Mouse (Mus musculus): ENCODE measurements at regions not wholly inside any gene's neighbourhood (a gene's known extent, or its start where the extent isn't known, plus 50 kb on each side); places are given as distances from the start of the nearest gene placed in this dataset.

- no peaks in the 10 kb centered on the region for H3K36me3 ChIP-seq (ENCODE audit: control insufficient read depth, insufficient read depth, low read length, poor library complexity, severe bottlenecking)
- TF ChIP-seq EP300 (IDR thresholded peaks at IDR 0.05; ENCODE audit: insufficient read depth, low read depth, low read length) = no peak
- no peak for TF ChIP-seq CTCF (IDR thresholded peaks at IDR 0.05; ENCODE audit: low read depth, low read length)
- no peak for TF ChIP-seq POLR2A (IDR thresholded peaks at IDR 0.05; ENCODE audit: insufficient read depth, low read length)
- H3K27me3 ChIP-seq (ENCODE audit: control insufficient read depth, insufficient read depth, low read length, poor library complexity, severe bottlenecking) = no peaks in the 10 kb centered on the region
- H3K9me3 ChIP-seq (replicated peaks; ENCODE audit: control insufficient read depth, insufficient read depth, low read length, poor library complexity, severe bottlenecking) = no peaks in the 10 kb centered on the region
- H3K27ac ChIP-seq (ENCODE audit: insufficient read depth, low read length) = no peak overlapping the region
- no peaks in the 10 kb centered on the region for H3K4me1 ChIP-seq (ENCODE audit: control insufficient read depth, insufficient read depth, low read length)
- H3K9ac ChIP-seq (ENCODE audit: low read depth, poor library complexity, severe bottlenecking) = no peak overlapping the region
- H3K4me3 ChIP-seq (ENCODE audit: low read depth, low read length) = no peak overlapping the region
Measured at GRCm38 (mm10) chr1:184539818-184540217, 192.6 kb downstream of the Hlx start.

- Histone ChIP-seq H3K4me1 (ENCODE audit: control insufficient read depth, insufficient read depth, low read length) (no peaks in the 10 kb centered on the region), H3K27ac (ENCODE audit: insufficient read depth, low read length) (no peak overlapping the region)
- TF ChIP-seq POLR2A (IDR thresholded peaks at IDR 0.05; ENCODE audit: insufficient read depth, low read length) (no peak), EP300 (IDR thresholded peaks at IDR 0.05; ENCODE audit: insufficient read depth, low read depth, low read length) (no peak), CTCF (IDR thresholded peaks at IDR 0.05; ENCODE audit: low read depth, low read length) (no peak)
Measured at GRCm38 (mm10) chr1:184536311-184537200, 195.9 kb downstream of the Hlx start.

GRCm38 (mm10) chr1:184535691-184536090 is 196.7 kb downstream of the Hlx start:
- Histone ChIP-seq H3K27me3 (ENCODE audit: control insufficient read depth, insufficient read depth, low read length, poor library complexity, severe bottlenecking) (no peaks in the 10 kb centered on the region), H3K4me1 (ENCODE audit: control insufficient read depth, insufficient read depth, low read length) (no peaks in the 10 kb centered on the region), H3K27ac (ENCODE audit: insufficient read depth, low read length) (no peak overlapping the region), H3K9ac (ENCODE audit: low read depth, poor library complexity, severe bottlenecking) (no peak overlapping the region), H3K4me3 (ENCODE audit: low read depth, low read length) (no peak overlapping the region), H3K9me3 (replicated peaks; ENCODE audit: control insufficient read depth, insufficient read depth, low read length, poor library complexity, severe bottlenecking) (no peaks in the 10 kb centered on the region), H3K36me3 (ENCODE audit: control insufficient read depth, insufficient read depth, low read length, poor library complexity, severe bottlenecking) (no peaks in the 10 kb centered on the region)
- no peak for TF ChIP-seq POLR2A (IDR thresholded peaks at IDR 0.05; ENCODE audit: insufficient read depth, low read length)
- TF ChIP-seq EP300 (IDR thresholded peaks at IDR 0.05; ENCODE audit: insufficient read depth, low read depth, low read length) = no peak
- TF ChIP-seq CTCF (IDR thresholded peaks at IDR 0.05; ENCODE audit: low read depth, low read length) = no peak

More at GRCm38 (mm10) chr1:184536311-184537200, 195.9 kb downstream of the Hlx start:
- Histone ChIP-seq H3K4me3 (ENCODE audit: low read depth, low read length) (no peak overlapping the region), H3K9me3 (replicated peaks; ENCODE audit: control insufficient read depth, insufficient read depth, low read length, poor library complexity, severe bottlenecking) (no peaks in the 10 kb centered on the region), H3K27me3 (ENCODE audit: control insufficient read depth, insufficient read depth, low read length, poor library complexity, severe bottlenecking) (no peaks in the 10 kb centered on the region), H3K36me3 (ENCODE audit: control insufficient read depth, insufficient read depth, low read length, poor library complexity, severe bottlenecking) (no peaks in the 10 kb centered on the region), H3K9ac (ENCODE audit: low read depth, poor library complexity, severe bottlenecking) (no peak overlapping the region)

GRCm38 (mm10) chr1:184534511-184534910 is 197.9 kb downstream of the Hlx start:
- TF ChIP-seq EP300 (IDR thresholded peaks at IDR 0.05; ENCODE audit: insufficient read depth, low read depth, low read length) = no peak
- TF ChIP-seq POLR2A (IDR thresholded peaks at IDR 0.05; ENCODE audit: insufficient read depth, low read length) = no peak
- no peak for TF ChIP-seq CTCF (IDR thresholded peaks at IDR 0.05; ENCODE audit: low read depth, low read length)

GRCm38 (mm10) chr1:184533870-184534269 is 198.5 kb downstream of the Hlx start:
- TF ChIP-seq POLR2A (IDR thresholded peaks at IDR 0.05; ENCODE audit: insufficient read depth, low read length) = no peak
- no peak for TF ChIP-seq CTCF (IDR thresholded peaks at IDR 0.05; ENCODE audit: low read depth, low read length)
- no peak for TF ChIP-seq EP300 (IDR thresholded peaks at IDR 0.05; ENCODE audit: insufficient read depth, low read depth, low read length)

More at GRCm38 (mm10) chr1:184534511-184534910, 197.9 kb downstream of the Hlx start:
- Histone ChIP-seq H3K27me3 (ENCODE audit: control insufficient read depth, insufficient read depth, low read length, poor library complexity, severe bottlenecking) (no peaks in the 10 kb centered on the region), H3K9me3 (replicated peaks; ENCODE audit: control insufficient read depth, insufficient read depth, low read length, poor library complexity, severe bottlenecking) (no peaks in the 10 kb centered on the region), H3K27ac (ENCODE audit: insufficient read depth, low read length) (no peak overlapping the region), H3K4me1 (ENCODE audit: control insufficient read depth, insufficient read depth, low read length) (no peaks in the 10 kb centered on the region), H3K36me3 (ENCODE audit: control insufficient read depth, insufficient read depth, low read length, poor library complexity, severe bottlenecking) (no peaks in the 10 kb centered on the region), H3K9ac (ENCODE audit: low read depth, poor library complexity, severe bottlenecking) (no peak overlapping the region), H3K4me3 (ENCODE audit: low read depth, low read length) (no peak overlapping the region)

GRCm38 (mm10) chr1:184532488-184533055 is 199.8 kb downstream of the Hlx start:
- H3K36me3 ChIP-seq (ENCODE audit: control insufficient read depth, insufficient read depth, low read length, poor library complexity, severe bottlenecking) = no peaks in the 10 kb centered on the region
- H3K4me3 ChIP-seq (ENCODE audit: low read depth, low read length) = no peak overlapping the region
- no peaks in the 10 kb centered on the region for H3K9me3 ChIP-seq (replicated peaks; ENCODE audit: control insufficient read depth, insufficient read depth, low read length, poor library complexity, severe bottlenecking)
- no peak overlapping the region for H3K9ac ChIP-seq (ENCODE audit: low read depth, poor library complexity, severe bottlenecking)
- H3K27me3 ChIP-seq (ENCODE audit: control insufficient read depth, insufficient read depth, low read length, poor library complexity, severe bottlenecking) = no peaks in the 10 kb centered on the region
- H3K4me1 ChIP-seq (ENCODE audit: control insufficient read depth, insufficient read depth, low read length) = no peaks in the 10 kb centered on the region
- H3K27ac ChIP-seq (ENCODE audit: insufficient read depth, low read length) = no peak overlapping the region
- no peak for TF ChIP-seq POLR2A (IDR thresholded peaks at IDR 0.05; ENCODE audit: insufficient read depth, low read length)
- TF ChIP-seq CTCF (IDR thresholded peaks at IDR 0.05; ENCODE audit: low read depth, low read length) = no peak
- no peak for TF ChIP-seq EP300 (IDR thresholded peaks at IDR 0.05; ENCODE audit: insufficient read depth, low read depth, low read length)

More at GRCm38 (mm10) chr1:184533870-184534269, 198.5 kb downstream of the Hlx start:
- H3K27ac ChIP-seq (ENCODE audit: insufficient read depth, low read length) = no peak overlapping the region
- no peak overlapping the region for H3K4me3 ChIP-seq (ENCODE audit: low read depth, low read length)
- no peak overlapping the region for H3K9ac ChIP-seq (ENCODE audit: low read depth, poor library complexity, severe bottlenecking)
- no peaks in the 10 kb centered on the region for H3K4me1 ChIP-seq (ENCODE audit: control insufficient read depth, insufficient read depth, low read length)
- no peaks in the 10 kb centered on the region for H3K27me3 ChIP-seq (ENCODE audit: control insufficient read depth, insufficient read depth, low read length, poor library complexity, severe bottlenecking)
- no peaks in the 10 kb centered on the region for H3K9me3 ChIP-seq (replicated peaks; ENCODE audit: control insufficient read depth, insufficient read depth, low read length, poor library complexity, severe bottlenecking)
- H3K36me3 ChIP-seq (ENCODE audit: control insufficient read depth, insufficient read depth, low read length, poor library complexity, severe bottlenecking) = no peaks in the 10 kb centered on the region

Measured in ES-Bruce4 (cell line).